Mouse (Mus musculus) c-Kit-positive CD71-negative TER-119-negative erythroid progenitor cells, embryonic 14.5 days (primary cell): Measurements from ENCODE around the gene Pde11a.
A peak's percentile ranks its signal among the peaks of the same experiment; 100 is the strongest.

Source experiments
- DNase-seq: peaks from one replicate; pipeline ENCODE4 v3.0.0-alpha.2; 2013; ENCODE audit warnings: low read depth

The Pde11a gene

DNA sequence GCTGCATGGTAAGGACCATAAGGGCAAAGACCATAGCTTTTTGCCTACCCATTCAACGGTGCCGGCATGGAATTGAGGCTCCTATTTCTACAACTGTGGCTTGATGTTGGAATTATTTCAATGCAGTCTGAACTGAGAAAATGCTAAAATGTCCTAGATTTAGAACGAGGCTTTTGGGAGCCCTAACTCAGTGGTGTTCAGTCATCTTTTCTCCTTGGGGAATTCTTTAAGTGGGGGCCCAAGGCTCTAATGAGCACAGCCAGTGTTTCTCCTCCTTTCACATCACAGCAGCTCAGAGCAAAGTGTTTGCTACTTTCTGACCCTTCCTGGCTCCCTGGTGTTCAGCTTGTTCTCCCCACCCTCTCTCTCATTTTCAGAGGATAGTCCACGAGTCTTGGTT is 175.8 kb downstream of the Pde11a start:
- no peak for DNase-seq

DNA sequence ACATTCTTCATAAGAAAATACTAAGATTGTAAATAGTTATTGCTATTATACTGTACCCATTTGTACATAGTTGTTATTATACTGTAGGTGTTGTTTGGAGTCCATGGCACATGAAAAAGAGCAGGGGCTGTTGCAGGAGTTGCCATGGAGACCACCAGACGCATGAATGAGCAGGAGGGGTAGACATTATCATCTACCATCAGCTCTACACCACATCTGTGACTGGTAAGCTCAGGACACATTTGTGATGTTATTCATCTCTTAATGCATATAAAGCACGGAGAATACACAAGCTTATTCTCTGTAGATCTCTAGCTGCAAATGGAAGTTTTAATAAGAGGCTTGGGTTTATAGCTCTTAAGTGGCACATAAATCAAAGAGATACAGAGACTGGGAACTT is 179.6 kb downstream of the Pde11a start:
- DNase-seq, result no peak

DNA sequence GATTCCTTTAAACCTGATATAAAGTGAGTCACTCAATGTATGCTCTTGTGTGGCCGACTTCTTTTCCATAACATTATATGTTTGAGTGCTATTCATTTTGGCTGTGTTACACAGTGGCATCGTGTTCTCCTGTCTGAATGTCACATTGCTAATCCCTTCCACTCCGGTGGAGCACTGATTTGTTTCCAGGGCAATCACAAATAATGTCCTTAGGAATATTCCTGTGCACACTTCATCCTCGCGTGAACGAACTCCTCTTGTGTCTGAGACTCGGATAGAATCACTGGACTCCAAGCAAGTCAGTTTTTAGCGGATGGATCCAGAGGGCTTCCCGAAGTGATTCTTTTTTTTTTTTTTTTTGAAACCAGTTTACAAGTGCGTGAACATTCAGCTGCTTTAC is 197.4 kb downstream of the Pde11a start:
- DNase-seq, result no peak

DNA sequence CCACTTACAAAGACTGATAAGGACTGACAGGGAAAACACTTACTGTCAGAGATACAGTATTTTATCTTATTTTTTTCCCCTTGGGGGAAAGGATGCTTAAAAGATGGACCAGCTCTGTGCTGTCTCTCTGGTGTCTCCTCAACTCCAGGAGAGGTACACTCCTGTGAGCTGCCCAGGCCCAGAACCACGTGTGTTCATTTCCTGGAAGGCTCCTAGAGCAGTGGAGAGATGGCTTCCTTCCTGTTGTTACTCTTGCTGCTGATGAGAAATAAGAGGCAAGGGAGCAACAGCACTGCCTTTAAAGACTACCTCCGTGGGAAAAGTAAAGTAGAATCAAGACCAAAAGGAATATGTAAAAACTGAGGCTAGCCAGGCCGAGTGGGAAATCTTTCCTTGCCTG is 205.6 kb downstream of the Pde11a start:
- DNase-seq, result no peak

DNA sequence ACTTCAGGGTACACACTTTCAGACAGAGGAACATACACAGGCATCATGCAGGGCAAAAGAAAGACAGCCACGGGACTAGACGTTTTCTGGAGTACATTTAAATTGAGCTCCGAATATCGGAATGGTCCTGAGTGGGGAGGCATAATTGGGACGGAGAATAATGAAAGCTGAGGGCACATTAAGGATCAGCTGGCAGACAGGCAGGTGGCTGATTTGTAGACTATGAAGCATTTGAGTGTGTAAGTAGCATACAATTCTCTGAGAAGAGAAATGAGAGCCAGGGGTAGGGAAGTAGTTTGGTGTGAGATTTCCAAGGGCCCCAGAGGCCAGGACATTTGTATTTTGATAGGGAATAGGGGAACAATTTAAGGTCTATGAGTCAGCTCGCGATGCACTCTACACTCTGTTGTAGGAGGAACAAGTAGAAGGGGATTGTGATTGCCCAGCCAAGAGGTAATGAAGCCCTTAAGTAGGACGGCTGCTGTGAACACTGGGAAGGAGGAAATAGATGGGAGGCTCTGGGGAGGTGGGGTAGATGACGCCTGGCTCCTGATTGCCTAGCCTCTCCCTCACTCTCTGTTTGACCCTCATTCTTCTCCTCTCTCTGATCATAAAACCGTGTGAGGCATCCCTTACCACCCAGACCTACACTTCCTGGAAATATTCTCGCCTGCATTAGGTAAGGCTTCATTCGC is 208.5 kb downstream of the Pde11a start:
- DNase-seq, result no peak

DNA sequence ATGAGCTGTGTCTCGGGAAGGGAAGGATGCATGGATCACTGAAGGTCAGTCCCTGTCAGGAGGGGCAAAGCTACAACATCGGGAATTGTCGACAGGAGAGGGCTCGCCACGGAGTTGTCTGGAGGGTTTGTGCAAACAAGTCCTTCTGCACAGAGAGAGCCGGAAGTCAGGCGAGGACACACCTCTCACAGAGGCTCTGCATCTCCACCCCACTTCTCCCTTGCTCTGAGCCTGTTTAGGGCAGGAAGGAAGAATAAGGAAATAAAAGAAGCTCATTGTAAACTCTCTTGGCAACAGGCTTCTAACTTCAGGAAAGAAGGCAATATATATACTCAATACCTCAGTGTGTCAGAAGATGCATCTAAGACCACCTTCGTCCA is 209.5 kb downstream of the Pde11a start:
- DNase-seq, result no peak

DNA sequence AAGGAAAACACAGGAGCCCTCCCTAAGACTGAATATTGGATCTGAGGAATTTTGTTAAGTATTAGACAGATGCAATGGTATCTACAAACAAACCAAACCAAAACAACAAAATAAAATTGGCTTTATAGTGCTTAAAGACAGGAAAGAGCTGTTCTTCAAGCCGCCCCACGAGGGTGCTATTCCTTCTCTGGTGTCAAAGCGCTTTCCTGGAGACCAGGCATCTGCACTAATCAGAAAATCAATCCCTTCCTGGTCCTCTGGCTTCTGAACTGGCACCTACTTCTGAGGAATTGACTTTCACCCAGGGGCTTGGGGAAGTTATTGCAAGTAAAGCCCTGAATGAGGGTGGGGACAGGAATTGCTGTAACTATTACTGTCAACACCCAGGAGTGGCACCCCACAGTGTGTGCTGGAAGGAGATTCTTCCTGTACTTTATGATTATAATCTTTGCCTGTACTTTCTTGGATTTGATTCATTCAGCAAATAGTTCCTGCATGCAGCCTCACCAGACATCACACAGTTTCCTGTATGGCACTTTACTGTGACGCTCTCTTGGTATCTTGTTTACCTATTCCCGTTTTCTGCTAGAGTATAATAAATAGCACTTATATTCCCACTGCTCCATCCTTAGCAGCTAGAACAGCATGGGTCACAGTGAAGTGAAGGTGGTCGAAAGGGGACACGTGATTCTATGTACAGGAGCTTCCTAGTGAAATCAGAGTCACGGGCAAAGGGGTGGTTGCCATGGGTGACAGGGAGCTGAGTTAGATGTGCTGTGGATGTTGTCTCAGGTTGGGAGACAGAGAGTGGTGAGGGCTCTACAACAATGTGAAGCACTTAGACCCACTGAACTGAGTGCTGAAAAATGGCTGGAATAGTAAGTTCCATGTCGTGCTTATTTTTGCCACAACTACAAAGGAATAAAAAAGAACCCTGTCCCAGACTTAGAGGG is 210.2 kb downstream of the Pde11a start:
- no peak for DNase-seq

DNA sequence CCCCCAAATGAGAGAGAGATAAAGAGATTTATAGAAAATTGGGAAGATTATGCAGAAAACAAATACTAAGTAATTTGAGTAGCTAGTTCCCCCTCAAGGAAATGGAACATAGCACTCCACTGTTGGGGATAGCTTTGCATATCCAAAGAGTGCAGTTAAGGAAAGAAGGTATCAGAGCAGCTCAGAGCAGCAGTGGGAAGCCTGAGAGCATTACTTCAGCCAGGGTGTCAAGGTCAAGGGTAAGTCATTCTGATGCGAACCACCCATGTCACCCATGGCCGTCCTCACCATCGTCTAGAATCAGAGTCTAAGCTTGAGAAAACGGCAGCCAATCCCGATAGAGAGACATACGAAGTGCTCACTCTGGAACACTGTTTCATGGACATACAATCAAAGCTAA is 211.9 kb downstream of the Pde11a start:
- no peak for DNase-seq

DNA sequence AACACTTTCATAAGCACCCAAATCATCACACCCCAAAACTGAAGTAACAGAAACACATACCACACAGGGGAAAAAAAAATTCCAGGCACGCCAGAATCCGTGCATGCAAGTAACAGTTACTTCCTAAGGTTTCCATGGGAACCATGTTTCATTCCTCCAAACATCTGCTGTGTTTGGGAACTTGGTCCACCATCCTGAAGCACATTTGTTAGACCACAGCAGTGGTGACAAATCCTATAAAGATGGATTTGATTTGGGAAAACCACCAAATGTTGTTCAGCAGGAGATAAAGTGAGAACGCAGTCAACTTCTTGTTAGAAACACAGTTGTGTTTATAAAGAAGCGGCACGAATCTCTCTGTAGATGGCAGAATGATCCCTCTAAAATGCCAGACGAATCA is 213.8 kb downstream of the Pde11a start:
- no peak for DNase-seq

DNA sequence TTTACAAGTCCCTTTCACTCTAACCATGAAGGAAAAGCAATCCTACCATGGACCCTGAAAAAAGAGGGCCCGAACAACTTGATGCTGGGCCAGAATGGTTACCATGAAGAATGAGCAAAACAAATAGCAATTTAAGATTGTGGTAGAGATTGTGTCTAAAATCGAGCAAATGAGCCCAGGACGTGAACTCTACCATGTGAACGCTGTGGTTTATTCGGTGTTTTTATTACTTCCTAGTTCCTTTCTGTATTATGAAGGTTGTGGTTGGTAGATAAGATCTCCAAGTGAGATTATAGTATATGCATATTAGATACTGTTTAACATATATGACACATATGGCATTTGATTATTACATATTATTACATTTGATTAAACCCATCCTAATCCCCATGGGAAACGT is 216.4 kb downstream of the Pde11a start:
- DNase-seq, result no peak

DNA sequence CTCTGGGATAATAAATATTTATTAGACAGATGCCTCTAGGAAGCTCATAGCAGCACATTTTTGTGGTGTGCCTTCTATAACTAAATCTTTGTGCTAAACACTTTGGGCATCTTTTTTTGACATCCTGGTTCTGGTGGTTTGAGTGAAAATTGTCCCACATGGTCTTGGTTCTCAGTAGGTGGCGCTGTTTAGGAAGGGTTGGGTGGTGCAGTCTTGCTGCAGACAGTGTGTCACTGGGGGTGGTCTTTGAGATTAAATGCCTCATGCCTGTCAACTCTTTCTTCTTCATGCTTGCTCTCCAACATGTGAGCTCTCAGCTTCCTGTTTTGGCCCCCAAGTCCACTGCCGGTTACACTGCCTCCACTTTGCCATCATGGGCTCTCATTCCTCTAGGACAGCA is 218.7 kb downstream of the Pde11a start:
- DNase-seq, result no peak

DNA sequence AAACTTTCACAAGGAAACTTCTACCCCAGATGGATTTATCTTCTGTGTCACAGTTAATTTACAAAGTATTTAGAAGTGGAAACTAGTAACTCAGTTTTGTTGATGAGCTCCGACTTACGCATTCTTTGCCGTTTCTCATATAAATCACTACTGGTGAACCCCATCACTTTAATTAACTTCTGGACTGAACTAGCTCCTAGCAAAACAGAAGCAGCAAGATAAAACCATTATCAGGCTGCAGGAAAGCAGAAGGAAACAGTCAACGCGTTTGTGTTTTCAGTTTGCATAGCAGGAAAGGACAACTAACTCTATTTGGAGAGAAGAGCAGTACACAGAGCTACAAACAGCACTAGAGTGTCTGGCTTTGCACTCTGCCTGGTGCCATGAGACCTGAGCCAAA is 220.1 kb downstream of the Pde11a start:
- DNase-seq, result no peak

DNA sequence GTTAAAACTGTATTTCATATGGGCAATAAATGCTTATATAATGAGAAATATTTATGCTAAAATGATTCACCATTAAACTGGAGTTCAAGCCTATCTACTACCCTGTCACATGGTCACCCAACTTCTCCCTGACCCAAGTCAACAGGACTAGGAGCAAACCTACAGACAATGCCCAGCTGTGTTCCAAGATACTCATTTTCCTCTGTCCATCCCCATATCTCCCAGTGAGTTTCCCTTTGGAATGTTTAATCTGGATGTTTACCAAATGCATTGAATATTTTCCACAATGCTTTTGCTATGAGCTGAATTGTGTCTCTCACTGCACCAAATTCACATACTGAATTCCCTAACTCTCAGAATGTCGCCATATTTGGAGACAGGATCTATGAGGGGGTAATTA is 221.4 kb downstream of the Pde11a start:
- no peak for DNase-seq

DNA sequence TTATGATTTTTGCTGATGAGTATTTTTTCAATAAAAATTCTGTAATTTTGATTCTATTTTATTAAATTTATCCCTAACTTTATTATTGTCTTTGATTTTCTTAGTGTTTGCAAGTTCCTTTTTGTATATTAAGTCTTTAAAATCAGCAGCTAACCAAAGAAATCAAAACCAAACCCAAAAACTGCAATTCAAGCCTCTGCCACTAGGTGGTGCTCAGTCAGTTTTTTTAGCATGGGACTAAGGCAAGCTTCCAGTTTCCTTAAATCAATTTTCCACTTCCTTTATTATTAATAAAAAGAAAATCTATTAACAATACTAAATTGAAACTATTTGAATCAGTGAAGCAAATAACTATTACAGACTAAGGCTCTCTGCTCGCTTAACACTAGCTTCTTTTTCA is 222.9 kb downstream of the Pde11a start:
- peak; percentile 65 for DNase-seq

DNA sequence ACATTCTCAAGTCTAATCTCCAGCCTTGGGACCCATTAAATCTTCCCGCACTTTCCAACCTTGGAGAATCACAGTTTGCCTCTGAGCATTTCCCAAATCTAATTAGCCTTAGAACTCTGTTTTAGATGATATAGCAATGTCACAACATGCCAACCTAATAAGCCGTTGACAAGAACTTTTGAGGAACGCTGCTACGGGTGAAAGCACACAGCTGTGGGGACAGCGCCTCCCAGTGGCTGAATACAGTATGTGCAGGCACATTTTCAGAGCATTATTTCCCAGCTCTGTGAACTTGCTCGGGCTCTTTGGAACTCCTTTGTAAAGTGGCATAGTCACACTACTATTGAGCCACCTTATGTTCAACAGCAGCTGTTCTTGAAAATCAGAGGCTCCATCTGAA is 223.8 kb downstream of the Pde11a start:
- DNase-seq, result peak; percentile 29

DNA sequence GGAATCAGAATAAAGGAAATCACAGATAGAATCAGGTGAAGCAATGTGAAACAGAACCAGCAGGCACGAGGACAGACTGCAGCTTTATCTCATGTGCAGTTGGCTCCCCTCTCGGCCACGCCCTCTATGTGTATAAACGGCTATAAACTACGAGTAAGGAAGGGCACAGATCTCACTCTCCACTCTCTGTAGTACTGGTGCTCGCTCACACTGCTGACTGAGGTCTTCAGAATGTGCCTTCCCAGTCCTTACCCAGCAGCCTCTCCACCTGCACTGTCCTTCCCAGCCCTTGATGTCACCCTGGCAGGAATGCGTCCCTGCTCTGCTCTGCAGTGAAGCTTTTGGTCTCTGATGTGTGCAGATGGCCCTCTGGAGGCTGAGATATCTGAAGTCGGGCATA is 228.9 kb downstream of the Pde11a start:
- DNase-seq, result no peak

DNA sequence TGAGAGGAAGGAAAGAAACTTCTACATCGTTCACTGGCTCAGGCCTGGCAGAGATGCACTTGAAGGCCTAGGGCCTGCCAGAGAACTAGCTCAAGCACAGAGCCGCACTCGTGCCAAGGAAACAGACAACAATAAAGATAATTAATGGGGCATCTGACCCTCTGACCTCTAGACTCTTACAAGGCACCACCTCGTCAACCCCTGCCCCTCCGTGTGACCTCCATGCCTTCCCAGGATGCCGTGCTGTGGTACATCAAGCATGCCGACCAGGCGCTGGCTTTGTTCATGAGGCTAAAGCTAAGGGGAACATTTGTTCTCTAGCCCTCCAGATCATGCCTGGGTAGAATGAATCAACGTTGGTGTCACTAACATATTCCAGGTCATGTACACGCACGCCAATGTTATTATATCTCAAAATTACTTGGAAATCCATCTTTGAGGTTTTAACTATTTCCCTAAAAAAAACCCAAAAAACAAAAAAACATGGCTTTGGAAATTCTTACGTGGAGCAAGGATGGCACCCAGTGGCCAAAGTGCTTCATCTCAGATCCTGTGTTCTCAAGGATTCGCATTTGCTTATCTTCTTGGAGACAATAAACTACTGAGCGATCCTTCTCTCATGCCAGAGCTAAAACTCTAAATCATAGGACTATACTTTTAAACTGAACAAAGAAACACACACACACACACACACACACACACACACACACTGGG is 236.5 kb downstream of the Pde11a start:
- DNase-seq, result no peak

DNA sequence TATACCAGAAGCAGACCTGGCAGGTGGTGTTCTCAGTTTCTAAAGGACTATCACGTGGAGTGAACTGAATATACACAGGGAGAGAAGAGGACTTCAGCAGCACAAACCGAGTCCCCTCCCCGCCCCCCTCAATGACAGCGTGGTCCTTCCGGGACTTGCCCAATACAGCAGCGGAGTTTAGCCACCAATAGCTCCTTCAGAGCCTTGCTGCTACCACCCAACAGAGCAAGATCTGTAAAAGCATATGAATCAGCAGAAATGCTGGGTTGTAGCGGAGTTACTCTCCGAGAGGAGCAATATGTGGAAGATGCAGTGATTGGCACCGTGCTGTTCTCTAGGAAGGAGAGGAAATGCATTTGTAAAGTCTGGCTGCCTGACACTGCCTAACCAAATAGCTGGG is 238.0 kb downstream of the Pde11a start:
- no peak for DNase-seq

DNA sequence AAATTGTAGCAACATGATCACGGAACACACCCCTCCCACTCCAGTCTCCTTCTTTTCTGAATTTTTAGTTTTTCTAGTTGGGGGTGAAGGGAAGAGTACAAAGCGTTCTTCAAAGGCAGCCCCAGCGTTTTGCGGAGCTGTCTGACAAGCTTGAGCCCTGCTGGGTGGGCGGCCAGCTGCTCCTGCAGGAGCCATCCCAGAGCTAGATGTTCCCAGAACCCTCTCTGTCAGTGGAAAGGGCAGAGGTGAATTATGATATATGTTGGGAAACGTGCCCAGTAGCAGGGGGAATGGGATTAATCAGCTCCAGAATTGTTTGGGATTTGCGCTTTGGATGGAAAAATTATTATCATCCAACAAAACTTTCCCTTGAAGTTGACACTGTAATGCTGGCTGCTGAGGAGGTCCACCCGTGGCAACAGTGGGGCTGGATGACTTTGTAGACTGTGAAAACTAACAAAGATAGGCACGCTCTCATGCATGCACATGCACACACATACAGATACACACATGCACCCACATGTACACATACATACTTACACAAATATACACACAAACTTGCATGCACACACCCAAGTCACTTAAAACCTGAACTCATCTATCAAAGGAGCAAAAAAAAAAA is 238.7 kb downstream of the Pde11a start:
- no peak for DNase-seq

DNA sequence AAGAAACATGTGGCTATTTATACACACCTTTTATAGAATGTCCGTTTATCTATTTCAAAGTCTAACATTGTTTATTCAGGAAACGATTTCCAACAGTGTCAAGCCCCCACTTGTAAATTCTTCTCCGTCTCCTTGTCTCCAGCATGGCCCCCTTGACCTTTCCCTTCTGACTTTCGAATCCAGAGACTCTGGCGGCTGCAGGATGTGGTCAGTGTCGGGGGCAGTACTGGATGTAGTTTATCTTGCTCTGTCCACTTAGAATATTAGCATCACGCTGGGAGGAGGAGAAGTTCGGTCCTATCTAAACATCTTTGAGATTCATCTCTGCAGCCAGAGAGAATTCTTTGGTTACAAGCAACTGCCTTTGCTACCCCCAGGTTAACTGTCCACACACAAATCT is 240.2 kb downstream of the Pde11a start:
- no peak for DNase-seq

DNA sequence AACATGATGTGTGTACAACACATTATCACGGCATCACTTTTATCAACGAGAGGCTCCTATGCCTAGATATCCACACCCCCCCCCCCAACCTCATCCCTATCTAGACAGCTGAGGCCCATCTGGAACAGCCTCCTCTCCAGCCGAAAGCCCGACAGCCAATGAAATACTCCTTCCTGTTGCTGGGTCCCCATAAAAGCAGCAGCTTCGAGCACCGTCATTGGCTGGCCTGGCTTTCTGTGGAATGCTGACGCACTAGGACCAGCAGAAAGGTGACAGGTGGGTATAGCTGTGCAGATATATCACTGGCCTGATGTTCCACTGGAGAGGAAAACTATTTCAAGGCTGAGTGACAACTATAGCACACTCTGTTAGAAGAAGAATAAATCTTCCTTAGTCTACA is 240.7 kb downstream of the Pde11a start:
- DNase-seq, result no peak

DNA sequence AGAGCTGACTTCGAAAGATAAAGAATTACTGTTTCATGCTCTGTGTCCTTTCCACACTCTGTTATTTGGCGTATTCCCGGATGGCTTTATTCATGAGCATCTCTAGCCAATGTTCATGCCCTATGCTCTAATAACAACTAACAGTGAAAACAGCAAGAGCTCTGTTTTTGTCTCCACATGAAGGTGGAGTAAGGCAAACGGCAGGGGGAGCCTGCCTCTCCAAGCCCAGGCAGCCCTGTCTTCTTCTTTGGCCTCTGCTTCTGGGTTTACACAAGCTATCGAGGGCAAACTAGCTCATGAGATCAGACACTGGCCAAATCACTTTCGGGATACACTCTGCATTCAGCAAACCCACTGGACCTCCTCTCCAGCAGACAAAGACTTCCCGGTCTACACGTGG is 241.3 kb downstream of the Pde11a start:
- no peak for DNase-seq

DNA sequence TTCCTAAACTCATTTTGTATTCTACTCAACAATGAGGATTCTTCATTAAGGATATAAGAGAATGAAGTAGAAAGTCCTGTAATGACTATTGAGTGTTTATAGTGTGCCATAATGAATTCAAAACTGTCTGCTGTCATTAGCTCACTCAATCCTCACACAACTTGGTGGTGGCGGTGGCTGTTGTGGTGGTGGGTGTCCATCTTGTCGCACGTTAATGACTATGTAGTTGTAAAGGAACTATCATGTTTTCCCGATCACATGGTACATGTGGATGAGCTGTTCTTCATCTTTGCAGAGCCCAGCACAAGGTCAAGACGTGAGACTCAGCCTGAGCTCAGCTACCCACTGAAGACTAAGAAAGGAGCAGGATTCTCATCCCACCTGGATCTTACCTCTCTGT is 242.7 kb downstream of the Pde11a start:
- no peak for DNase-seq
